Mouse (Mus musculus) embryonic facial prominence, embryonic 13.5 days (tissue): ENCODE results near the gene Mnat1. TPM values are rescaled to one million over a fixed set of nuclear protein-coding genes. Genes with fewer than 3 reads are reported as not detected.

ENCODE experiments used
- polyA plus RNA-seq: library from polyadenylated mRNA; unstranded; fragments of >200 nt; fragmentation: Nextera tagmentation; extraction: Ambion mirVana; gene quantifications from 2 replicates; pipeline ENCODE4 v1.2.1, GENCODE M21; 2015

Gene Mnat1
- polyA plus RNA-seq, 1 experiment from 2014 or later: 34.6 TPM

Other genes with a start within 250 kb of the Mnat1 start
- gene Six6, start 183.8 kb upstream of the Mnat1 start, polyA plus RNA-seq: 0.06 TPM in 1 of 2 replicates, not detected in the other
- gene 4930447C04Rik, start 182.9 kb upstream of the Mnat1 start, polyA plus RNA-seq: 9.0 and 9.8 TPM in 2 replicates
- gene Six1, start 69.8 kb upstream of the Mnat1 start, polyA plus RNA-seq: 34.3 and 35.0 TPM in 2 replicates
- gene Six4, start 10.3 kb upstream of the Mnat1 start, polyA plus RNA-seq: 6.5 and 7.2 TPM in 2 replicates
- gene Trmt5, start 163.0 kb downstream of the Mnat1 start, polyA plus RNA-seq: 17.3 and 18.9 TPM in 2 replicates
- gene Slc38a6, start 163.1 kb downstream of the Mnat1 start, polyA plus RNA-seq: 10.9 and 13.7 TPM in 2 replicates